Mouse (Mus musculus): ENCODE measurements around the gene Gper1. TPM values are rescaled to one million over a fixed set of nuclear protein-coding genes. Genes with fewer than 3 reads are reported as not detected.

The Gper1 gene
- polyA plus RNA-seq, 1 experiment, result 0.39 TPM

DNA sequence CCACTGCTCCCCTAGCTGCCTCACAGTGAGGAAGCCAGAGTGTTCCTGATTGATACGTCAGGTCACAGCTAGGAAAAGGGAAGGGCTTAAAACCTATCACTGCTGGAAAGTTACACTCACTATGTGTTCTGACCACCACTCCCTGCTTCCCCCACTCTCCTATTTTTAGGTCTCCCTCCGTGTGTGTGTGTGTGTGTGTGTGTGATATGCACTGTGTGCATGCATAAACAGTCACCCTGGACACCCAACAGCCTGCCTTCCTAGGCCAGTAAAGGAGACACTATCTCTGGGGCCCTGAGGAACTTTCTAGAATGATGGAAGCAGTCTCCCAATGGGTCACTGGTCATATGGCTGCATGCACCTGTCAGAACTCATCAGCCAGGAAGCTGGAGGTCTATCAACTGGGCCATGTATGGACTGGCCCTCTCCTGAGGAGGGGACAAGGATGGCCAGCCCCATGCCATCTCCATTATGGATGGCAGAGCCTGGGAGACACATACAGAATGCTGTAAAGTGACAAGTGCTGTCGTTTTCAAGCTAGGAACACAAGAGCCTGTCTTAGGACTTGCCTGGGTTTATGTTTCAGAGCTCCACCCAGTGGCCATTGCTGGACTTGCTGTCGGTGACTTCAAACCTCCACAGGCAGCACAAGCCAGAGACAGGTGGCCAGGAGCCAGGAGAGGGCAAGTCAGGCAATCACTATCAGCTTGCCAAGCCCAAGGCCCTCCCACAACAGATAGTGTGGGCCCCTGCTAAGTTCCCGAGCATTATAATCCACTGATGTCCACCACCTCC is 24.8 kb upstream of the Gper1 start:
- H3K27ac ChIP-seq (ENCODE audit: insufficient read depth, low read length), result 0 out of 2 replicates have a peak overlapping the region, but pooled peaks have one; percentile 0
- H3K27me3 ChIP-seq (ENCODE audit: control insufficient read depth, insufficient read depth, low read length), result no peaks in the 10 kb centered on the region
- H3K4me1 ChIP-seq (ENCODE audit: control insufficient read depth, insufficient read depth, insufficient read length), result peaks cover 11% of the 10 kb centered on the region; the same call in 1 of the 2 replicates
- H3K4me3 ChIP-seq (ENCODE audit: extremely low read depth, insufficient read depth, insufficient read length), result no peak overlapping the region
- peaks cover 12% of the 10 kb centered on the region for H3K36me3 ChIP-seq (ENCODE audit: control insufficient read depth, insufficient read depth, low read length)
- peak; percentile 82 to 84 for DNase-seq (ENCODE audit: low read depth in 1 of 2, low spot score in 2 of 2)
- peak; percentile 63; the same call in 1 of the 2 replicates for TF ChIP-seq CTCF (IDR thresholded peaks at IDR 0.05; ENCODE audit: extremely low read depth, insufficient read depth, insufficient read length, insufficient replicate concordance)
- TF ChIP-seq POLR2A (IDR thresholded peaks at IDR 0.05; ENCODE audit: low read depth, low read length), result no peak
- WGBS, result 31% methylated on average over 5 of the region's 5 CpGs

DNA sequence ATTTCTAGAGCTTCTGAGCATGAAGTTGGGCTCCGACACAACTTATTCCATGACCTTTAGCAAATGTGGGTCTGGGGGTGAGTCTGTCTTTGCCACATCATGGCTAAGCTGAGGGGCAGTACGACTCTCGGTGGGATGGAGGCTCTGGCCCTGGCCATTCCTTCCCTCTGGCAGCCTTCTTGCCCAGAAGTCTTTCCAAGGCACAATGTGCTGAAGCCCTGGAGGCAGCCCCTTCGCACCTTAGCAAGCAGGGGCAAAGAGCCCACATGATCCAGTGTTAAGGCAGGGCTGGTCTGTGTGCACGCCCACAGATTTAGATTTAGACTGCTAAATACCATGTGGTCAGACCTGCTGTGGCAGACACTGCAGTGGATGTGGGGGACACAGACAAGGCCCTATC is 24.2 kb upstream of the Gper1 start:
- Histone ChIP-seq H3K4me3 (ENCODE audit: extremely low read depth, insufficient read depth, insufficient read length) (no peak overlapping the region), H3K27me3 (ENCODE audit: control insufficient read depth, insufficient read depth, low read length) (no peaks in the 10 kb centered on the region)
- no peak for TF ChIP-seq POLR2A (IDR thresholded peaks at IDR 0.05; ENCODE audit: low read depth, low read length)
- TF ChIP-seq CTCF (IDR thresholded peaks at IDR 0.05; ENCODE audit: extremely low read depth, insufficient read depth, insufficient read length, insufficient replicate concordance), result no peak

DNA sequence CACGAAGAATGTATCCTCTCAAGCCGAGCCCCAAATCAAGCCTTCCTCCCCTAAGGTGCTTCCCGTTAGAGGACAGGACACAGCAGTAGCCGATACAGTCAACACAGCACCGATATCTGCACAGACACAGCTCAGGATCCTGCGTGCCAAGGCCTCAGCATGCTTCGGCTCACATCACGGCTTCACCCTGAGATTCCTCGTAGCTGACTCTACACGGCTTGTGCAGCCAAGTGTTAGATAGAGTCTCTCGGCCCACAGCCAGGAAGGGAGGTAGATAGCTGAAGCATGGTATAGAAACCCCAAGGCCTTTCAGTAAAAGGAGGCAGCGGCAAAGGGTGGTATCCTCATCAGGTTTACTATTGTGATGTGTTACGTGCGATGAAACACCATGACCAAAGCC is 23.0 kb upstream of the Gper1 start:
- H3K27ac ChIP-seq (ENCODE audit: insufficient read depth, low read length), result no peak overlapping the region
- 91% methylated on average over 14 of the region's 14 CpGs for WGBS
- H3K4me1 ChIP-seq (ENCODE audit: control insufficient read depth, insufficient read depth, insufficient read length), result peaks cover 19% of the 10 kb centered on the region; the same call in 1 of the 2 replicates
- TF ChIP-seq CTCF (IDR thresholded peaks at IDR 0.05; ENCODE audit: extremely low read depth, insufficient read depth, insufficient read length, insufficient replicate concordance) (no peak), POLR2A (IDR thresholded peaks at IDR 0.05; ENCODE audit: low read depth, low read length) (no peak)
- no peaks in the 10 kb centered on the region for H3K27me3 ChIP-seq (ENCODE audit: control insufficient read depth, insufficient read depth, low read length)
- H3K4me3 ChIP-seq (ENCODE audit: extremely low read depth, insufficient read depth, insufficient read length), result no peak overlapping the region
- no peaks in the 10 kb centered on the region for H3K36me3 ChIP-seq (ENCODE audit: control insufficient read depth, insufficient read depth, low read length)
- no peak for DNase-seq (ENCODE audit: low read depth in 1 of 2, low spot score in 2 of 2)

More for the DNA sequence above, 24.2 kb upstream of the Gper1 start:
- no peak for DNase-seq (ENCODE audit: low read depth in 1 of 2, low spot score in 2 of 2)
- Histone ChIP-seq H3K27ac (ENCODE audit: insufficient read depth, low read length) (no peak overlapping the region), H3K36me3 (ENCODE audit: control insufficient read depth, insufficient read depth, low read length) (peaks cover 8% of the 10 kb centered on the region; the same call in 1 of the 2 replicates), H3K4me1 (ENCODE audit: control insufficient read depth, insufficient read depth, insufficient read length) (peaks cover 17% of the 10 kb centered on the region; the same call in 1 of the 2 replicates)
- WGBS, result 90% methylated on average over 5 of the region's 5 CpGs

DNA sequence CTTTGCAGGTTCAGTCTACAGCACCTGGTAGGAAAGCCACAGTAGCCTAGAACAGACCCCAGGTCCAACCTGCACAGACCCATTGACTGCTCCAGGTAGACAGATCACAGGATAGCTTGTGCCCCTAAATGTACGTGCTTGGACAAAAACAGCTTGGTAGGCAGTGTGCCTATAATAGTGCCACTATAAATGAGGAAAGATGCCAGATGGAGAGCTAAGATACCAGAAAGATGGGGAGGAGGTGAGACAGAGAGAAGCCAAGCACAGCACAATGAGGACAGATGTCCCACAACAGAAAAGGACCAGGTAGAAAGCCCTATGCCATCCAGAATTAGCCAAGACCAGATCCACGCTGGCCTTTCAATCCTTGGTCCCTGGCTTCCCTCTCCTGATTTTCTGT is 20.8 kb upstream of the Gper1 start:
- TF ChIP-seq POLR2A (IDR thresholded peaks at IDR 0.05; ENCODE audit: low read depth, low read length) (no peak), CTCF (IDR thresholded peaks at IDR 0.05; ENCODE audit: extremely low read depth, insufficient read depth, insufficient read length, insufficient replicate concordance) (no peak)
- peaks cover 19% of the 10 kb centered on the region; the same call in 1 of the 2 replicates for H3K4me1 ChIP-seq (ENCODE audit: control insufficient read depth, insufficient read depth, insufficient read length)
- no peaks in the 10 kb centered on the region for H3K27me3 ChIP-seq (ENCODE audit: control insufficient read depth, insufficient read depth, low read length)
- no peak overlapping the region for H3K27ac ChIP-seq (ENCODE audit: insufficient read depth, low read length)
- WGBS, result 96% methylated on average over 2 of the region's 2 CpGs
- H3K36me3 ChIP-seq (ENCODE audit: control insufficient read depth, insufficient read depth, low read length), result no peaks in the 10 kb centered on the region
- DNase-seq (ENCODE audit: low read depth in 1 of 2, low spot score in 2 of 2), result no peak
- H3K4me3 ChIP-seq (ENCODE audit: extremely low read depth, insufficient read depth, insufficient read length), result no peak overlapping the region

DNA sequence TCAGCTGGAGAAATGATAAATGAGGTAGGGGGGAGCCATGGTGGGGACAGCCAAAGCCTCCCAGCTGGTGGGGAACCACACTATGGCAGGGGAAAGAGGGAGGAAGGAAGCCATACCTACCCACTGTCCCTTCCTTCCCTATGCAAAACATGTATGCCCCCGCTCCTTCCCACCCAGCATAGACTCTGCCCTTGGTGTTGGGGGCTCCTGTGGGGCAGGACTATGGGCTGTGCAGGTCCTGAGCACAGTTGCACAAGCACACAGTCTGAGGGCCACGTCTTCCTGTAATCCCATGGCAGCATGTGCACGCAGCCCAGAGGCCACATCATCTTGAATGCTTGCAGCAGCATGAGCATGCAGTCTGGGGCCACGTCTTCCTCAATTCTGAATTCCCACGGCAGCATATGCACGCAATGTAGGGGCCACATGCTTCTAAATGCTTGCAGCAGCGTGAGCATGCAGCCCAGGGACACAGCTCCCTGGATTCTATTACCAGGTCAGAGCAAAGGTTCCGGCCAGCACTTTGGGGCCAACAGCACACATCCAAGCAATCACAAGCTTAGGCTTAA is 19.2 kb upstream of the Gper1 start:
- 46% methylated on average over 8 of the region's 8 CpGs for WGBS
- Histone ChIP-seq H3K27me3 (ENCODE audit: control insufficient read depth, insufficient read depth, low read length) (no peaks in the 10 kb centered on the region), H3K27ac (ENCODE audit: insufficient read depth, low read length) (peak overlapping the region; percentile 43), H3K36me3 (ENCODE audit: control insufficient read depth, insufficient read depth, low read length) (no peaks in the 10 kb centered on the region), H3K4me1 (ENCODE audit: control insufficient read depth, insufficient read depth, insufficient read length) (peaks cover 14% of the 10 kb centered on the region; the same call in 1 of the 2 replicates), H3K4me3 (ENCODE audit: extremely low read depth, insufficient read depth, insufficient read length) (no peak overlapping the region)
- DNase-seq (ENCODE audit: low read depth in 1 of 2, low spot score in 2 of 2), result no peak
- TF ChIP-seq CTCF (IDR thresholded peaks at IDR 0.05; ENCODE audit: extremely low read depth, insufficient read depth, insufficient read length, insufficient replicate concordance), result no peak
- TF ChIP-seq POLR2A (IDR thresholded peaks at IDR 0.05; ENCODE audit: low read depth, low read length), result no peak

DNA sequence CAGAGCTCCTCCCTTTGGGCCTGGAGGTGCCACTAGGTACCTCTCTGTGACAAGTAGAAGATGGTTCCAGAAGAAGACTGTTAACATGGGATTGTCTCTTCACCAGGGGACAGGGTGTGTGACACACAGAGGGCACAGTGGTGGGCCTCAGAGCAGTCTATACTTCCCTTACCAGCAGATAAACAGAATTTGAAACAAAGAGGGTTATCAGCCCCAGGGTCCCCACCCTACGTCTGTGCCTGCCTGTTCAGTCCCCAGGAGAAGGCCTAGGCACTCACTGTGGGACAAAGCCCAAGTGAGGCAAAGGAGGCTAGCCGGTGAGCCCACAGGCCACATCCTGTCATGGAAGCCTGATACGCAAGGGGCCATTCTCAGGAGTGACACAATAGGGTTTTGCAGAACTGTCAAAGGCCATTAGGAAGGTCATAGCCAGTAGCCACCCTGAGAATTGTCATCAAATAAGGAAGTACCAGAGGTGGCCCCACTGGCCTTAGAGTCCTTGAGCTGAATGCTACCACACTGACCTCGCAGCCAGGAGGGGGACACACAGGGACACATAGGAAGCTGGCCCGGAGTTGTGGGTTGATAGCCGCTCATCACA is 18.1 kb upstream of the Gper1 start, which contains the start of gene C130050O18Rik:
Gene C130050O18Rik (plus strand): TSS at position 480 of the 601 bp plus-strand sequence.
- peak within 1 kb of the TSS; percentile 12; the same call in 1 of the 2 replicates for H3K4me3 ChIP-seq (ENCODE audit: extremely low read depth, insufficient read depth, insufficient read length)

More for the DNA sequence above, 18.1 kb upstream of the Gper1 start, which contains the start of gene C130050O18Rik:
- Histone ChIP-seq H3K4me1 (ENCODE audit: control insufficient read depth, insufficient read depth, insufficient read length) (peaks cover 14% of the 10 kb centered on the region; the same call in 1 of the 2 replicates), H3K27me3 (ENCODE audit: control insufficient read depth, insufficient read depth, low read length) (no peaks in the 10 kb centered on the region), H3K27ac (ENCODE audit: insufficient read depth, low read length) (peak within 1 kb of the TSS; percentile 56), H3K36me3 (ENCODE audit: control insufficient read depth, insufficient read depth, low read length) (no peaks in the 10 kb centered on the region)
- DNase-seq (ENCODE audit: low read depth in 1 of 2, low spot score in 2 of 2), result no peak
- WGBS, result 52% methylated on average over 6 of the region's 6 CpGs
- TF ChIP-seq POLR2A (IDR thresholded peaks at IDR 0.05; ENCODE audit: low read depth, low read length), result no peak
- TF ChIP-seq CTCF (IDR thresholded peaks at IDR 0.05; ENCODE audit: extremely low read depth, insufficient read depth, insufficient read length, insufficient replicate concordance), result no peak
